Mouse (Mus musculus) frontal cortex, postnatal 25 days (tissue): Measurements from ENCODE around the gene Il2rb.
A peak's percentile ranks its signal among the peaks of the same experiment; 100 is the strongest.

ENCODE experiments used
- DNase-seq, 2 experiments: peaks; one replicate each; pipeline ENCODE4 v3.0.0; 2022; ENCODE audit warnings: low spot score in 2 of 2

Gene Il2rb

DNA sequence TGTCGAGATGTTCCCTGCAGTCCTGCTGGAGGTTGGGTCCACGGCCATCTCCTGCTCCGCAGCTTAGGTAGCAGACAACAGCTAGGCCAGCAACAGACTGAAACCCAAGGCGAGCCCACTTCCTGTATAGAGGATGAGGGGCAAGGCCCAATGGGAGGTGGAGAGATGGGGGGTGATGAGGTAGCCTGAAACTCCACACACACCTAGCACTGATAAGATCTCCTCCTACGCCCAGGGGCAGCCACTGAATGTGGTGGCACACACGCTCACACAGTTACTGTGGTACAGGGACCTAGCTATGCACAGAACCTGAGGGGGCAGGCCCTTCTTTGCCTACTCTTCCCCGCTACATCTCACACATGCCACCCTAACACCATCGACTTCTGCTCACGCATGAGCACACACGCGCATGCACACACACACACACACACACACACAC lies at the start of gene Il2rb:
Il2rb (minus strand) TSS at position 304 of the 439 bp plus-strand sequence.
- no peak for DNase-seq

DNA sequence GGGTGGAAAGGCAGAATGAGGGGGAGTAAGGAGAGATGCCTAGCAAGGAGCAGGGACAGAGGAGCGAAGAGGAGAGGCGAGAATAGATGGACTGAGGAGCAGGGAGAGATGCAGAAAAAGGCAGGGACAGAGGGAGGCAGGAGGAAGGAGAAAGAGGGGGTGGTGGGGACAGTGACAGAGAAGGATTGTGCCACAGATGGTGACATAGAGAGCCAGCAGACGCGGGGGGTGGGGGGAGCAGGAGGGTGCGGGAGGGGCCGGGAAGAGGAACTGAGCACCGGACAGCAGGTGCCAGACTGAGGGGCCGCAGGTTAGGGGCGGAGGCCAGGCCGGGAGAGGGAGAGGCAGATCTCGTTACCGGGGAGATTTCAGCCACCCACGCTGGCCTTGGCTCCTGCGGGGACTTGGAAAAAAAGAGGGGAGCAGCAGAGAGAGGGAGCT lies 49.5 kb upstream of the Il2rb start, which contains the start of gene Sstr3:
Sstr3 (minus strand) TSS at position 125 of the 441 bp plus-strand sequence.
- DNase-seq = no peak

DNA sequence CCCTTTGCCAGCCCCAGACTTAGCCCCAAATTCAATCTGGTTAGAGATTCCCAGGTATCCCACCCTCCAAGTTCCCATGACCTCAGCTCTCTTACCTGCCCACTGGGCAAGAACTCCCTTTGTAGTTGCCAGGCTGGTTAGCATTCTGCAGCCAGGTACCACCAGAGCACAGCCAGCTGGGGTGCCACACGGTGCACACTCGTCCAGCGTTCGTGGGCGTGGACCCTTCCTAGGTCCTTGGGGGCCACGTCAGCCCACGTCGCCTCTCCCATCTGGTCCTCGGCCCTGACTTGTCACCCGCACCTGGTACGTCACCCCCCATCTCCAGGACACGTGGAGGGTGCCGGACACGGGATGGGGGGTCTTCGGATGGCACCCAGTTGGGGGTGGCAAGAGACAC lies 49.0 kb upstream of the Il2rb start:
- DNase-seq = no peak

DNA sequence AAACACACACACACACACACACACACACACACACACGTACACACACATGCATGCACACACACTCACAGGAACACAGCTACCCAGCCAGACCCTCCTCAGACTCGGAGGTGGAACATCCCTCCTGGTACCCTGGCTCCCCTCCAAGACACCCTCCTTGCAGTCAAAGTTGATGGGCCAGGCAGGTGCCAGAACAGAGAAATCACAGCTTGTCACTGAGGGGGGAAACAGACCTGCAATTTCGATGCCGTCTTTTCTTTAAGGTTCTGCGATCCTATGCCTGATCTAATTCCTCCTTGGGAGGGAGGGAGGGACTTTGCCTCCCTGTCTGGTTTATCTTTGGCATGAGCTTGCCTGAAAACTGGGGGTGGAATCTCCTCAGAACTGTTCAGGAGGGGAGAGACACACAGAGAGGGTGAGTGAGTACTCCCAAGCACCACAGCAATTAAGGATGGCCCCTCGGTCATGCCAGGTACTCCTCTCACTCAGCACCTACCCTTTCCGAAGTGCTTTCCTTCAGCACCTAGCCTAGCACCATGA lies 47.8 kb upstream of the Il2rb start:
- DNase-seq = no peak

DNA sequence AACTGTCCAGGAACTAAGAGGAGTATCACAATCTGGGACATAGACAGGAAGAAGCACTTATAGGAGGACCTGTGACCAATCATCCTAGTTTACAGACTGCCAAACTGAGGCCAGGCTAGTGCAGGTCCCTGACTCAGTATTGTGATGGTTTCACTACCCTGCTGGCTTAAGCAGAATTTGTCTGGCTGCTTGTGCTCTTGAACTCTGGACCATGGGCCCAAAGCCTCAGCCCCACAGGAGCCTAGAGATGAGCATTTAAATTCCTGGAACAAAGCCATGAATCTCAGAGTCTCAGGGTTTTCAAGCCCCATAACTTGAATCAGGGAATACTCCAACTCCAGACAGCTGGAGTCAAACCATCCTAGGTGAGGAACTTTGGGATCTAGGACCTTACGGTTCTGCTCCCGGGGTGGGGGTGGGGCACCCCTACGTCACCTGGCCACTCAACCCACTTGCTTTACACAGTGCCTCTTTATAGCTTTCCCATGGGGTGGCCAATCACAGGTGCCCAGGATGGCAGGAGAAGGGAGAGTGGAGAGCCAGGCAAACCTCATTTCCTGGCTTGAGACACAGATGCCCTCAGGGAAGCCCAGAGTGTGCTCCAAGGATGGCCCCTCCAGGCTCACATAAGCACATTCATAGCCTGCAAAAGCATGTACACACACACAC lies 47.2 kb upstream of the Il2rb start:
- no peak for DNase-seq

DNA sequence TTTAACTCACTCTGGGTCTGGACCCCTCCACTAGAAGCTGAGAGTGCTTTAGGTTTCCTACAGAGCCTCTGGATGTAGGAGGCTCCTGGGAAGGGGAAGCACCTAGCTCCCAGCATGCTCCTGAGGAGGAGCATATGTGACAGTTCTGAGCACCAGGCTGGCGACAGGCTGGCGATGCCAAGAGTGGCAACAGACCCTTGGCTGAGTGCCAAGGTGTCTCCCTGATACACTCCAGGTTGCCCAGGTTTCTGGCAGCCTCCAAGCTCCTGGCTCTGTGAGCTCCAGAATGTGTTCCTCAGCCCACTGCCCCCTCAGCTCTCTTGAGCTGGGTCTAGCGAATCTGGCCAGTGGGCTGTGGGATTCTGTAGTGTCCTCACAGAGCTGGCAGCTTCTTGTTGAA lies 46.5 kb upstream of the Il2rb start:
- DNase-seq = no peak

DNA sequence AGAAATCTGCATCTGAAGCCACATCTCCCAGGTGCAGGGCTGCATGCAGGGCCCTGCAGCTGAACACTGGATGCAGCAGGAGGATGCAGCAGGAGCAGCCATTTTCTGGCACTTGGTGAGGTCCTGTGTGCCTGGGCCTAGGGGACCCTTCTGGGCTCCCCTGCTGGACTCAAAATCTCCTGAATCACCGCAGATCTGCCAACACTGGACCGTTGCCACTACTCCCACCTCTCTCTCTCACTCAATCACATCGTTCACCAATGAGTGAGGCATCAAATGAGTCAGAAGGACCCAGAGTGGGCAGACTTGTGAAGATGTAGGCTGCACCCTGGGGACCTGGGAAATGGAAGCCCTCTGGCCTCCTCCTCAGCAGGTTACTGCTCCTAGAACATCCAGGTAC lies 46.0 kb upstream of the Il2rb start:
- no peak for DNase-seq

DNA sequence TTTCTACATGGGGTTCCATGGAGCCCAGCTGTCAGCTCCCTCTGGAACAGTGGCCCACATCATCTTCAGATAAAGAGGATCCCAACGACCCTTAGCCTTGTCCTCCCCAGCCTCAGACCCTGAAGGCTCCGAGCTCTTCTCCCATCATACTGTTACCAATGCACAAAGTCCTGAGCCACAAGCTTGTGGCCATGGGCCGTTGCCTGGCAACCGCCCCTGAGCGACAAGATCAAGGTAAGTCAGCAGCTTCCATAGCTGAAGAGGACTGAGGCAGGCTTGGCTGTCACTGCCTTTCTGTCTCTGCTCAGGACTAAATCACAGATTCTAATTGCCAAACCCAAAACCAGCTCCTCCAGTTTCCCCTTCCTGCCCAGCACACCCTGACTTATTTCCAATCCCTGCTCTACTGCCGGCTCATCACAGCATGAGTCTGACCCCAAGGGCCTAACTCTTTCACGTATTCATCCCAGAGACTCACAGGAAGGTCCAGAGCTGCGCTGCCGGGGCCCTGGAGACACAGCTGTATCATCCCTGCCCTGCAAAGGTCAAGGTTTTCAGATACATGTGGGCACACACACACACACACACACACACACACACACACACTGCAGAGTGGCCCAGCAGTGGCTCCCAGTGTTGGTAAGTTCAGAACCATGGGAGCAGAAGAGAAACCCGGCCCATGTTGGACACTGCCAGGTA lies 40.8 kb upstream of the Il2rb start:
- no peak for DNase-seq

DNA sequence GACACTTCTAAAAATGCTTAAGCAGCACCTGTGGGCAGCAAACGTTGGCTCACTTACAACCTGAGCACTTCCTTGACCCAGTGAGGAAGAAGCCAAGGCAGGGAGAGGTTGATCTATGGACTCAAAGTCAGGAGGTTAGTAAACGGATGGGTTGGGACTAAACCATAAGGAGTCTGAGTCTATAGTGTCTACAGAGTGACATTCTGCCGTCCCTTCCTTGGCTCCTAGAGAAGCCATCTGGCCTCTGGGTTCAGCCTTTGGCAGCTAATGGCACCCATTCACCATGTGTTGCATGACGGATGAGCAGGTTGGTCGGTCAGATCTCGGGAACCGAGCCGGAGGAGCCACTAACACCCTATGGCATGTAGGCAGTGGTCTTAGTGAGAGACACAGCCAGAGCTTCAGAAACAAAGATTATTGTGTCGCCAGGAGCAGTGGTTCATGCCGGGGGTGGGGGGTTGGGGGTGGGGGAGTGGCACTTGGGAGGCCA lies 38.3 kb upstream of the Il2rb start:
- no peak for DNase-seq

DNA sequence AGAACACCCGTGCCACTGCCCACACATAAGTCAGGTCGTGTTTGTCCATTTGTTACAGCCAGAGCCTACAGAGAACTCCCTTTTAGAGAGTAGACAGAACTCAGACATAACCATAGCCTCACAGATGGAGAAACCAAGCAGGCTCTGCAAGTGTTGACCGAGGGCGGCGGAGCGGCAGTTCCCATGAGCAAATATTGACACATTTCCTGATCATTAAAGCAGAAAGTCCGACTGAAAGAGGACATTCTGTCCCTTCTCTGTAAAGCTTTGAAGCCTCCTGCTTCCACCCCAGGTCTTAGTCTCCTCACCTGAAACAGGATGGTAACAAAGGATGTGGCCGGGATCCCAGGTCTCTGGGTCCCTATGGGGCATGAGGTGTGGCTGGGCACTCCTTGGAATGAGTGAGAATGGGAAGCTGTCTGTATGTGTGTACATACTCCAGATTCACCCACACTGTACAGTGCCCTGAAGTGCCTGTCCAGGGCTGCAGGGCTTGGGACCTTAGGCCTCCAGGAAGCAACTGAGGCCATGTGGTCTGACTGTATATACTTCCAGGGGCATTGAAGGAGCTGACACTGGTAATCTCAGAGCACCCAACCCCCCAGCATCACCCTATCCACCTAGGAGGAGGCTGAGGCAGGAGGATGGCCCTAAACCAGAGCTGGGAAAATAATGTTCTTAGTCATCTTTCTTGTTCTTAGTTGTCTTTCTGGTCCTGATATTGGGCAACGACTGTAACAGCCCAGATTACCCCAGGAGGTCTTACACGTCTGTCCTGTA lies 37.7 kb upstream of the Il2rb start:
- no peak for DNase-seq

DNA sequence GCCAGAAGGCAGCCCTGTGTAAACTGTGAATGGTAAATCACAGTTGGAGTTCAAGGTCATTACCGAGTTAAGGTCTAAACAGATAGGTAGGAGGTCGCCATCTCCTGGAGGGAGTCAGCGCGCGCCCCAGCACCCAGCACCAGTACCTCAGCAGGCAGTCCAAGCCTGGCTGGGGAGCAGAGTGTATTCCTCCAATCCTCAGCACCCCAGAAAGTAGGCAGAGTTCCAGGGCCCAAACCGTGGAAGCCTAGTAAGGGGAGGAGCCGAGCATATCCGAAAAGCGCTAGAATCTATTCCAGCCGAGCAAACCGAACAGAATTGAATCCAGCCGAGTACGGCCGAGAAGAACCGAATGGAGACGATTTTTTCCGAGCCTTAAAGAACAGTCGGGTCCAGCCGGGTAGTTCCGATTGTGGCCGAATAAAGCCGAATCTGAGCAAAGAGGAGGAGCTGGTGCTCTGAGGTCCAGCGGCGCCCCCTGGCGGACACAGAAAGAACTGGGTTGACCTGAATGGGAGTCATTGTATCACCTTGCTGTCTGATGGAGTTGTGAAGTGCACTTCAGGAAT lies 36.9 kb upstream of the Il2rb start:
- peak; percentile 100 for DNase-seq

DNA sequence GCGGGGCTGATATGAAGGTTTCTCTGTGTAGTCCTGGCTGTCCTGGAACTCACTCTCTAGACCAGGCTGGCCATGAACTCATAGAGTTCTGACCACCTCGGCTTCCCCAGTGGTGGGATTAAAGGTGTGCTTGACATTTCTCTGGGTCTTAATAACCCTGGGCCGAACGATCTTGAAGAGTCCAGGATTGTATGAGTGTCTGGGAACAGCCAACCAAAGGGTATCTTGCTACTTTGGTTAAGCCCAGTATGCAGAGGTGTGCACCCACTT lies 36.3 kb upstream of the Il2rb start:
- no peak for DNase-seq

DNA sequence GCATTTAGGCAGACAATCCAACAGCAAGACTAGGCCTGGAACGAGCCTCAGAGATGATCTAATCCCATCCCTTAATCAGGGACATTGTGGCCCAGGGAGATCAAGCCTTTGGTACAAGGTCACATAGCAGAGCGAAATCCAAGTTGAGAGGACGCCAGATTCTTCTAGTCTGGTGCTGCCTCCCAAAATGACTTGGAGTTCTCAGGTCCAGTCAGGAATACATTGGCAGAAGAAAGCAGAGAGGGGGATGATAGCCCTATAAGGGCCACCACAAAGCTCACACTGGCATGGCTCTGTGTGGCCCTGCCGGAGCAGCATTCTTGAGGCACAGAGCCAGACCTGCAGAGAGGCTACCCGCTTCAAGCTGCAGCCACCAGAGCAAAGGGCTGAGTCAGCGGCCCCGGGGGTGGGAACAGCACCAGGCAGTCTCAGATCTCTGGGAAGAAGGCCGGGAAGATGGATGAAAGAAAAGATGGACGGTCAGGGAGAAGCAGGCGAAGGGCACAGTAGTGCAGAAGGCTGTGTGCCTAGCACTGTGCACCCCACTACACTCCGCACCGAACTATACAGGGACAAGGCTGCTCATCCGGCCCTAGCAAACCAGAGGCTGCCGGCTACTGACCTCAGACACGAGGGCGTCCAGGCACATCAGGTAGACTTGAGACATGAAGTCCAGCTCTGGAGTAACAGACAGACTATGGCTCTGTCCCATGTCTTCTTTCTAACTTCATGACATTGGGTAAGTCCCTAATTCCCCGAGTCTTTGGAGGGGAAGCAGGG lies 35.8 kb upstream of the Il2rb start, which contains the start of gene C1qtnf6:
C1qtnf6 (minus strand) TSS at position 746 of the 780 bp plus-strand sequence.
- no peak for DNase-seq

DNA sequence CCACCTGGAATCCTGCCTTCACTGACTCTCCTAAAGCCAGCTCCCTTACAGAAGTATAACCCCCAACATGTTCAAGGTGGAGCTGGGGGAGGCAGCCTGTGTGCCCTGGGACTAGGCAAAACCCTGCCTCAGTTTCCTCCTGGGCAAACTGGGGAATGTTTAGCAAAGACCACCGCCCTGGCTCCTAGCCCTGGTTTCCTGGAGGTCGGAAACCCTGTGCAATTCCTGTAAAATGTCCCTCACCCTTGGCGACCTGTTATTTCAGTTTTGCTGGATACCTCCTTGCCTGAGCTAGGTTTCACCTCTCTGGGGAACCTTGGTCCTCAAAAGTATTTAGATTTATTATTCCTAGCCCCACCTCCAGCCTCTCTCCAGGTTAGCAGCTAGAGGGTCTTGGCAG lies 35.1 kb upstream of the Il2rb start:
- DNase-seq = no peak

DNA sequence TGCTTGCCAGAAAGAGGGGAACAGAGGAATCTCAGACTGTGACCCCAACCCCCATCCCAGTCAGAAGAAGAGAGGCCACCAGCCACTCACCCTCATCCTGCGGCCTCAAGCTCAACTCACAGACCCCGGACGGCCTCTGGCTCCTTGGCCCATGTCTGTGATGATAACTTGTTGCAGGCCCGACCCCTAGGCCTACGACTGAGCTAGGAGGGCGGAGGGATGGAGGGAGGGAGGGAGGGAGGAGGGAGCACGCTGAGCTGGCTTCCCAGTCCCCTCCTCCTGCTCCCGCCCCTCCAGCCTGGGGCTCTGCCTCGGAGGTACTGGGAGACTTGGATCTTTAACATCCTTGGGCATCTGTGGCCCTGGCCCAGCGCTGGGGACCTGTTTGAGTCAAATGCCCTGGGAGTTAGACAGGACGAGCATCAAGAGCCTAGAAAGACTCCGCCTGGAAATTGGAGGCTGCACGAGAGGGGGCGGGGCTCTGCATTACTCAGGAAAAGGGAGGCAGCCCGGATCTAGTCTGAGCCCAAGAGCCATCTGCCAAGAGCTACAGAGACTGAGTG lies 34.4 kb upstream of the Il2rb start:
- DNase-seq = peak in 1 of 2 experiments; percentile 58

DNA sequence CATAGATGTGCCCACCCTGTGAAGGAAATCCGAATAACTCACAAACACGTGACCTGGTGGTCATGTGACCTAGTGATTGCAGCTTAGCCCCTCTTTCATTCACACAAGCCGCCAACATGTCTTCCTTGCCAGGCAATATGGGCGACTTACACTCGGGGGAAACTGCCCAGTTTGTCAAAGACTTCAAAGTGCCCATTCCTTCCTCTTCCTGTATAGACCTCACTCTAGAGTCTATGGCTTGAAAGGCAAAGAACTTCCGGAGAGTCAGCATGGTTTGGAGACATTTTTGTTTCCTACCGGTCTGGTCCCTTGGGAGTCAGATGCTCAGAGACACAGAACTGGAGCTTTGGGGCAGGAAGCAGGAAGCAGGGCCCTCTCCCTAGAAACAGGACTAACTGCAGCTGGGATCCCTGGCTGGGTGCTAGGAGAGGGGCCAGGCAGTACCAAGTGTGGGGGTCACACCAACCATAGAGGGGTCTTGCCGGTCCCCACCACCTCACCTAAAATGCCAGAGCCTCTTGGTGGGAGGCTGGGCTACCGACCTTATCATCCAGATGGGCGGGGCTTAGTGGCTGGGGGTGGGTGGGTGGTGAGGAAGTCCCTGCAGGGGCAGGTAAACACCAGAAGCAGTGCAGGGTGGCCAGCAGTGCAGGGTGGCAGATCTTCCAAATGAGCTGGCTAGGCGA lies 33.8 kb upstream of the Il2rb start:
- DNase-seq = no peak

DNA sequence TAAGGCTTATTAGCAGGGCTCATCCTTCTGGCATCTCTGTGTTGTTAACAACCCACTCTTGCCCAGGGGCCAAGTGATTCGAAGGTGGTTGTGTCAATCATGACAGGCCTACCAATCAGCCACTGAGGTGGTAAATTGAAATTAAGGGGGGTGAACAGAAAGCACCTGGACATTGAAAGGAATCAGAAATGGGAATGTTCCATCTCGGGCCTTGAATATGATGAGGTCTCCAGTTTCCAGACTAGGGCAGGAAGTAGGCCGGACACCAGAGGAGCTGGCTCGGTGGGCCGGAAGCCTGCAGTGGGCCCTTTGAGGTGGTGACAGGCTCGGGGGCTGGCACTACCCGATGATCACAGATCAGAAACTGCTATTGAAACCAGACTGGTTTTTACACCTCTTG lies 32.9 kb upstream of the Il2rb start:
- no peak for DNase-seq

DNA sequence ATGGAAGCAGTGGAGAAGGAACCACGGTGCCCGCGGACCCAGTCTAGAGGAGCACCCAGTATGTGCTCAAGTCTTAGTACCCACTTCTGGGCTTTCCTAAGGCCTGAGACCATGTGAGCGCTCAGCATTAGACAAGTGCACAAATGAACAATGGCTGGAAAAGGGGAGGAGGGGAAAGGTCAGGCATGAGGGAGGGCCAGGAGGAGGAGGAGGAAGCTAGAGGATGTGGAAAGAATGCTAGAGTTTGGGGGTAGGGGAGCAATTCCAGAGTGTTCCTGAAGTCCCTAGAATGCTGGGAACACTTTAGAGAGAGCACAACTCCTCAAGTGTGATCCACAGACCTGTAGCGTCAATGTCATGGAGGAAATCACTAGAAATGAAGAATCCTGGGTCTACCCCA lies 29.1 kb upstream of the Il2rb start:
- DNase-seq = no peak

DNA sequence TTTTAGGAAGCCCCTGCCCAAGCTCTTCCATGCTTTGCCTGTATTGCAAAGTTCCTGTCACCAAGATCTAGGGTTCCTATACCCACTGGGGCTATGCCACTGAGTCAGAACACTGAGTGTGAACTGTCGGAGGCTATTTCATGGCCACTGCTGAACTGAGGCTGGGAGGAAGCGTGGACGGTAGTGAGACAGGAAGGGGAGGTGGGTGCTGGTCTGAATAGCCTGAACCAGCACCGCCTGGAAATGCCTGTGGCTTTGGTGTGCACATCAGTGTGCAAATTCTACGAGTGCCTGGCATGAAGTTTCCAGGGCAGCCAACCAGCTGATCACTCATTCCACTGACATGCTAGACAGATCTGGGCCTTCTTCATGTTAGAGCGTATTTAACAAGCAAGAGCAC lies 26.8 kb upstream of the Il2rb start:
- DNase-seq = no peak

DNA sequence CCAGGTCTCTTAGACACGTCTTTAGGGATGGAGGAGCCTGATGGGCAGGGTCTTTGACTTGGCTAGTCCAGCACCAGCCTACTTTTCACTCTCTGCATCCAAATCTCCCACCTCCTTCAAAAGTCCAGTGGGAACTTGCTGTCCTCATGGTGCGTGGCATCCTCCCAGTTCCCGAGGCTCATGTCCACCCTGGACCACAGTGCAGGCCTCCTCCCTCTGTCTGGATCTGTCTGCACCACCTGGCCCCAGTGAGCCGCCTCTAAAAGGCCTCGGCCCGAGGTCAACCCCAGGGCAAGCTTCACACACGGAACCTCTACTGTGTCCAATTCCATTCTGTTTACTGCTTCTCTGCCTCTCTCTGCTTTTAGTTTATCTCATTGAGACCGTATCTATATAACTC lies 26.3 kb upstream of the Il2rb start:
- no peak for DNase-seq
